Mouse (Mus musculus): ENCODE data around the gene Tnc. TPM values are rescaled to one million over a fixed set of nuclear protein-coding genes. Genes with fewer than 3 reads are reported as not detected.

Gene Tnc
- polyA plus RNA-seq (2015; fragmentation: Nextera tagmentation; extraction: Ambion mirVana): 44.1 and 67.1 TPM in 2 replicates

DNA sequence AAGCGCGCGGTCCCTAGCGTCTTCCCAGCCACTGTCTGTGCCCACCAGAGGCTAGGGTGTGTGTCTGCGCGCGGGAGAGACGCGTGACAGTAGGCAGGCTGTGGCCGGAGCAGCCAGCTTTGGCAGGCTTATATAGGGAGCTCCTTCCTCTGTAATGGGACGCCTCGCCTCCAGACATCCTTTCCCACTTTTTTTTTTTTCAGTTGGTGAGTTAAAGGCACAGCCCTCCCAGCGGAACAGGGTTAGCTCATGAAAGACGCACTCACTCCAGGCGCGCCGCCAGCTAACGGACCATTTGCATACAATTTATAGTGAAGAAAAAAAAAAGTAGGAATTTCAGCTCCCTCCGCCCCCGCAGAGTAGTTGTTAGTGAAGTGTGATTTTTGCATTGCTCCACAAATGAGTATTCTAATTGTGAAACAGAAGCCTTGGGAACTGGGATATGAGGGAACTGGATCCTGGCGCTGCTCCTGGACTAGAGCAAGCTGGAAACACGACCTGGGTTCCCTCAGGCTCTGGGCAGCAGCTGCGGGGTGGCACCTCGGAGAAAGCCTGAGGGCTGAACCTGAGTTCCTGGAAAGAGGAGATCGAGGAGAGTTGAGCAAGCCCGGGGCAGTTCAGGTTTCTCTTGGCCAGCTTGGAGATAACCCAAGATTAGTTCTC, at the start of gene Tnc:
Gene Tnc (minus strand): TSS at position 185 of the 663 bp plus-strand sequence.
- Histone ChIP-seq H3K4me1 (replicated peaks; ENCODE audit: control insufficient read depth, insufficient read depth, low read length) (peaks cover 15% of the 10 kb centered on the region), H3K27ac (ENCODE audit: low read length) (peak within 1 kb of the TSS; percentile 26; the same call in 1 of the 2 replicates), H3K36me3 (ENCODE audit: control insufficient read depth, insufficient read depth) (no peaks in the 10 kb centered on the region), H3K9me3 (ENCODE audit: control insufficient read depth, low read length) (no peaks in the 10 kb centered on the region), H3K27me3 (replicated peaks; ENCODE audit: control insufficient read depth, insufficient read depth, low read length) (peaks cover 5% of the 10 kb centered on the region; the same call in 1 of the 2 replicates), H3K4me2 (ENCODE audit: low read length) (peak within 1 kb of the TSS; percentile 74), H3K9ac (replicated peaks; ENCODE audit: low read depth, low read length) (peak within 1 kb of the TSS; percentile 59), H3K4me3 (replicated peaks; ENCODE audit: low read length) (peak within 1 kb of the TSS; percentile 43)
- peak; percentile 80 for ATAC-seq
- WGBS: under 1% methylated on average over 26 of the region's 26 CpGs

DNA sequence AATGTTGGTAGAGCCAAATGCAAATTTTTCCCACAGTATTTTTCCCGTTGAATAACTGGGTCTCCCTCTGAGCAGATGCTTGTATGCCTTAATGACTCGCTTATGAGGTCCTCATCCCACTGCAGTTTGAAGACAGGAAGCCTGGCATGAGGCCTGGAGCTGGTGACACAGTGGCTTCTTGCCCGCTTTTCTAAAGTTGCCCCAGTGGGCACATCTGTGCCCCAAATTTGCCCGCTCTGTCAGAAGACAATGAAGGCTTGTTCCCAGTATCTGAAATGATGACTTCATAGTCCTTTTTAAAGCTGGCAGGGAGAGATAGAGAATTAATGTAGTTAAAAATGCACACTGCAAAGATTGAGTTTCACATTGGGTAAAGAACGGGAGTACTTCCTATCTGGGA, 47.4 kb upstream of the Tnc start:
- Histone ChIP-seq H3K4me3 (replicated peaks; ENCODE audit: low read length) (no peak overlapping the region), H3K4me1 (replicated peaks; ENCODE audit: control insufficient read depth, insufficient read depth, low read length) (no peaks in the 10 kb centered on the region), H3K9ac (replicated peaks; ENCODE audit: low read depth, low read length) (no peak overlapping the region), H3K27me3 (replicated peaks; ENCODE audit: control insufficient read depth, insufficient read depth, low read length) (no peaks in the 10 kb centered on the region), H3K9me3 (ENCODE audit: control insufficient read depth, low read length) (no peaks in the 10 kb centered on the region), H3K27ac (ENCODE audit: low read length) (no peak overlapping the region), H3K4me2 (ENCODE audit: low read length) (no peak overlapping the region), H3K36me3 (ENCODE audit: control insufficient read depth, insufficient read depth) (no peaks in the 10 kb centered on the region)
- ATAC-seq: peak; percentile 26; the same call in 1 of the 2 replicates
- WGBS: 68% methylated on average over 5 of the region's 5 CpGs

GRCm38 (mm10) chr4:64092857-64093256, 46.0 kb upstream of the Tnc start:
- Histone ChIP-seq H3K9me3 (ENCODE audit: control insufficient read depth, low read length) (no peaks in the 10 kb centered on the region), H3K27ac (ENCODE audit: low read length) (no peak overlapping the region), H3K9ac (replicated peaks; ENCODE audit: low read depth, low read length) (no peak overlapping the region), H3K36me3 (ENCODE audit: control insufficient read depth, insufficient read depth) (no peaks in the 10 kb centered on the region), H3K4me1 (replicated peaks; ENCODE audit: control insufficient read depth, insufficient read depth, low read length) (no peaks in the 10 kb centered on the region), H3K4me3 (replicated peaks; ENCODE audit: low read length) (no peak overlapping the region), H3K4me2 (ENCODE audit: low read length) (no peak overlapping the region), H3K27me3 (replicated peaks; ENCODE audit: control insufficient read depth, insufficient read depth, low read length) (no peaks in the 10 kb centered on the region)
- WGBS: 88% methylated on average over 1 of the region's 1 CpGs
- no peak for ATAC-seq

DNA sequence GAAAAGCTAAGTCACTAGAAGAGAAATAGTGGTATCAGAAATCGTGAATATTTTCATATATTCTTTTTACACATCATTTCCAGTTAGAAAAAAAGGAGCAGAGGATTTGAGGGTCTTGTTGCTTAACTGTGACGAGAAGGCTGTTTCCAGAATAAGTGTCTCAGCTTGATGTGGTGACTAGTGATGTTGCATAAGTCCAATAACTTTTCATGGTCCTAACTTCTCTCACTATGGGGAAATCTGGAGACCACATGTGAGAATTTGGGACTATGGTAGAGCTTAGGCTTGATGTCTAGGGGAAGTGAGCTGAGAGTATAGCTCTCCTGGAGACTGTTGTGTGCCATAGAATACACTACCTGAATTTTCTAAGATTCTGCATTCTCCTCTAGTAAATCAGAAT, 42.6 kb upstream of the Tnc start:
- Histone ChIP-seq H3K9ac (replicated peaks; ENCODE audit: low read depth, low read length) (no peak overlapping the region), H3K36me3 (ENCODE audit: control insufficient read depth, insufficient read depth) (no peaks in the 10 kb centered on the region), H3K27me3 (replicated peaks; ENCODE audit: control insufficient read depth, insufficient read depth, low read length) (no peaks in the 10 kb centered on the region), H3K4me3 (replicated peaks; ENCODE audit: low read length) (no peak overlapping the region), H3K4me2 (ENCODE audit: low read length) (no peak overlapping the region), H3K9me3 (ENCODE audit: control insufficient read depth, low read length) (no peaks in the 10 kb centered on the region), H3K4me1 (replicated peaks; ENCODE audit: control insufficient read depth, insufficient read depth, low read length) (no peaks in the 10 kb centered on the region), H3K27ac (ENCODE audit: low read length) (no peak overlapping the region)
- WGBS: 78% methylated on average over 2 of the region's 2 CpGs
- ATAC-seq: no peak

DNA sequence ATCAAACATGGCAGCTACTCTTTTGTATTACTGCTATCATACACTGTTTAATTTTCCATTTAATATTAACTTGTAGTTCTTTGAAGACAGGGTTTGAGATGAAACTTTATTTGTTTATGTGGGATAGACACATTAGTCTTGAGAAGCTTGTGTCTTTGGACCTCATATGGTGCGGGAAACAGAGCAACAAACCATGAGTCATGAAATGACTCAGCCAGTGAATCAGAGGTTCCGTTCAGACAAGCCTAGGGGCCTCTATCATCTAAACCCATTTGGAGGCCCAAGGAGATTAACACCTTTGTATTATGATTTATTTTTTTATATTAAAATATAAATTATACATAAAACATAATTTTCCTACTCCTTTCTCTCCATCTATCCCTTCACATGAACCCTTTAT, 40.9 kb upstream of the Tnc start:
- H3K4me1 ChIP-seq (replicated peaks; ENCODE audit: control insufficient read depth, insufficient read depth, low read length): no peaks in the 10 kb centered on the region
- H3K4me2 ChIP-seq (ENCODE audit: low read length): no peak overlapping the region
- no peak overlapping the region for H3K4me3 ChIP-seq (replicated peaks; ENCODE audit: low read length)
- H3K36me3 ChIP-seq (ENCODE audit: control insufficient read depth, insufficient read depth): no peaks in the 10 kb centered on the region
- no peak for ATAC-seq
- no peak overlapping the region for H3K9ac ChIP-seq (replicated peaks; ENCODE audit: low read depth, low read length)
- no peak overlapping the region for H3K27ac ChIP-seq (ENCODE audit: low read length)
- WGBS: 100% methylated on average over 2 of the region's 2 CpGs
- H3K27me3 ChIP-seq (replicated peaks; ENCODE audit: control insufficient read depth, insufficient read depth, low read length): no peaks in the 10 kb centered on the region
- no peaks in the 10 kb centered on the region for H3K9me3 ChIP-seq (ENCODE audit: control insufficient read depth, low read length)

DNA sequence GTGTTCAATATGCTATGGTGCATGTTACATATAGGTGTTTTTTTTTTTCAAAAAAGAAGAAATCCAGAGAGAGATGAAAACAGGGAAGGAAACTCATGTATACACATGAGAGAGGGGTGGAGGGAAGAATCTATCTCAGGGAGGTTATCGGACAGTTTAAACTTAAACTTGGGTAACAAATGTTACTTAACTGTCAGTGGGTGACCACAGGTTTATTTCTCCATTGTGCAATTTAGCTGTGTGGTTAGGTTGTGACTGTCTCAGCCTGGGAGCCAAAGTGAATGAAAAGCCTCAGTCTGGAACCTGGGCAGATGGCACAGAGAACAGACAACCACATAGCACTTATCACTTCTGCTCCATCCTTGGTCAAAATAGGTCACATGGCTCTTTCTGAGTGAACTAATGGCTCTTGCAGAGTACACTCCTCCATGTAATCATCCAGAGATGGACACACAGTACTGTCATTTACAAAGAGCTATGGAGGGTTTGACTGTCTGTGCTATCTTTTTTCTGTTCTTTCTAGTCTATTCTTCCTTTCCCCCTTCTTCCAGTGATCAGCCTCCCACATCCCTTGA, 39.3 kb upstream of the Tnc start:
- Histone ChIP-seq H3K36me3 (ENCODE audit: control insufficient read depth, insufficient read depth) (no peaks in the 10 kb centered on the region), H3K27me3 (replicated peaks; ENCODE audit: control insufficient read depth, insufficient read depth, low read length) (no peaks in the 10 kb centered on the region), H3K4me2 (ENCODE audit: low read length) (no peak overlapping the region), H3K9ac (replicated peaks; ENCODE audit: low read depth, low read length) (no peak overlapping the region), H3K4me1 (replicated peaks; ENCODE audit: control insufficient read depth, insufficient read depth, low read length) (no peaks in the 10 kb centered on the region), H3K4me3 (replicated peaks; ENCODE audit: low read length) (no peak overlapping the region), H3K9me3 (ENCODE audit: control insufficient read depth, low read length) (no peaks in the 10 kb centered on the region), H3K27ac (ENCODE audit: low read length) (no peak overlapping the region)
- 98% methylated on average over 1 of the region's 1 CpGs for WGBS
- no peak for ATAC-seq

DNA sequence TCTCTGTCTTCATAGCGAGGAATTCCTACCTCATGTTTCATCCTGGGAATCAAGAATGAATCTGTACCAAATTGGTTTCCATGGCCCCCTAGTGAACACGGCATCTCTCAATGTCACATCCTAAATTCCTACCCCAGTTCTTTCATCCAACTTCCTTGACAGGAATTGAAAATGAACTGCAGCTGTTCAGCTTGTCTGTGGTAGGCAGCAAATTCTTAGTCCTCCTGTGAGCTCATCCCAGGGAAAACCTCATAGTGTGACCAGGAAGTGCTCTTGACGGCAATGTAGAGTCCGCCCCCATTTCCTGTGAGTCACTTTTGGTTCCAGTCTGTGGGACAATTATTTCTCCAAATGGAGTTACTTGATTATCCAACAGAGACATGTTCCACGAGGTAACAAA, 37.0 kb upstream of the Tnc start:
- no peaks in the 10 kb centered on the region for H3K36me3 ChIP-seq (ENCODE audit: control insufficient read depth, insufficient read depth)
- no peak overlapping the region for H3K4me2 ChIP-seq (ENCODE audit: low read length)
- no peak overlapping the region for H3K4me3 ChIP-seq (replicated peaks; ENCODE audit: low read length)
- no peak for ATAC-seq
- no peak overlapping the region for H3K9ac ChIP-seq (replicated peaks; ENCODE audit: low read depth, low read length)
- WGBS: 85% methylated on average over 5 of the region's 5 CpGs
- H3K4me1 ChIP-seq (replicated peaks; ENCODE audit: control insufficient read depth, insufficient read depth, low read length): no peaks in the 10 kb centered on the region
- no peaks in the 10 kb centered on the region for H3K27me3 ChIP-seq (replicated peaks; ENCODE audit: control insufficient read depth, insufficient read depth, low read length)
- no peaks in the 10 kb centered on the region for H3K9me3 ChIP-seq (ENCODE audit: control insufficient read depth, low read length)
- no peak overlapping the region for H3K27ac ChIP-seq (ENCODE audit: low read length)

- 85% methylated on average over 2 of the region's 2 CpGs for WGBS
- Histone ChIP-seq H3K27me3 (replicated peaks; ENCODE audit: control insufficient read depth, insufficient read depth, low read length) (no peaks in the 10 kb centered on the region), H3K4me3 (replicated peaks; ENCODE audit: low read length) (no peak overlapping the region), H3K4me2 (ENCODE audit: low read length) (no peak overlapping the region), H3K9ac (replicated peaks; ENCODE audit: low read depth, low read length) (no peak overlapping the region), H3K9me3 (ENCODE audit: control insufficient read depth, low read length) (no peaks in the 10 kb centered on the region), H3K4me1 (replicated peaks; ENCODE audit: control insufficient read depth, insufficient read depth, low read length) (no peaks in the 10 kb centered on the region), H3K36me3 (ENCODE audit: control insufficient read depth, insufficient read depth) (no peaks in the 10 kb centered on the region), H3K27ac (ENCODE audit: low read length) (no peak overlapping the region)
- no peak for ATAC-seq
Observed at GRCm38 (mm10) chr4:64078029-64078619, 31.3 kb upstream of the Tnc start.

GRCm38 (mm10) chr4:64076349-64077025, 29.7 kb upstream of the Tnc start:
- no peaks in the 10 kb centered on the region for H3K4me1 ChIP-seq (replicated peaks; ENCODE audit: control insufficient read depth, insufficient read depth, low read length)
- WGBS: 74% methylated on average over 6 of the region's 6 CpGs
- H3K27me3 ChIP-seq (replicated peaks; ENCODE audit: control insufficient read depth, insufficient read depth, low read length): no peaks in the 10 kb centered on the region
- H3K9me3 ChIP-seq (ENCODE audit: control insufficient read depth, low read length): no peaks in the 10 kb centered on the region
- no peak for ATAC-seq
- H3K36me3 ChIP-seq (ENCODE audit: control insufficient read depth, insufficient read depth): no peaks in the 10 kb centered on the region
- H3K4me3 ChIP-seq (replicated peaks; ENCODE audit: low read length): no peak overlapping the region
- H3K4me2 ChIP-seq (ENCODE audit: low read length): no peak overlapping the region
- no peak overlapping the region for H3K9ac ChIP-seq (replicated peaks; ENCODE audit: low read depth, low read length)
- H3K27ac ChIP-seq (ENCODE audit: low read length): no peak overlapping the region
